Mouse (Mus musculus): ENCODE measurements around the gene Zfp385c.
A peak's percentile ranks its signal among the peaks of the same experiment; 100 is the strongest.

Zfp385c gene

GRCm38 (mm10) chr11:100718462-100718861 lies 26.2 kb upstream of the Zfp385c start:
- DNase-seq (ENCODE audit: low spot score in 2 of 2), result no peak

GRCm38 (mm10) chr11:100716649-100717048 lies 24.4 kb upstream of the Zfp385c start:
- no peak for DNase-seq (ENCODE audit: low spot score in 2 of 2)

GRCm38 (mm10) chr11:100714948-100715347 lies 22.7 kb upstream of the Zfp385c start:
- no peak for DNase-seq (ENCODE audit: low spot score in 2 of 2)

GRCm38 (mm10) chr11:100714534-100714915 lies 22.3 kb upstream of the Zfp385c start:
- DNase-seq (ENCODE audit: low spot score in 2 of 2), result peak; percentile 65 to 75

GRCm38 (mm10) chr11:100713735-100714533 lies 21.7 kb upstream of the Zfp385c start, which contains the start of gene Hspb9:
TSS of gene Hspb9 (plus strand) at chr11:100713850.
- peak; percentile 63 to 64 for DNase-seq (ENCODE audit: low spot score in 2 of 2)

GRCm38 (mm10) chr11:100713174-100713573 lies 20.9 kb upstream of the Zfp385c start:
- DNase-seq (ENCODE audit: low spot score in 2 of 2), result no peak

- peak; percentile 72 to 83 for DNase-seq (ENCODE audit: low spot score in 2 of 2)
Measured at GRCm38 (mm10) chr11:100711783-100712615, 19.7 kb upstream of the Zfp385c start, which contains the start of gene Kat2a. TSS of gene Kat2a (minus strand) at chr11:100712465.

GRCm38 (mm10) chr11:100710977-100711376 lies 18.7 kb upstream of the Zfp385c start:
- no peak for DNase-seq (ENCODE audit: low spot score in 2 of 2)

- DNase-seq (ENCODE audit: low spot score in 2 of 2), result no peak
Measured at GRCm38 (mm10) chr11:100710528-100710927, 18.3 kb upstream of the Zfp385c start.

- no peak for DNase-seq (ENCODE audit: low spot score in 2 of 2)
Measured at GRCm38 (mm10) chr11:100709201-100709810, 17.1 kb upstream of the Zfp385c start.

GRCm38 (mm10) chr11:100705095-100705747 lies 13.0 kb upstream of the Zfp385c start:
- DNase-seq (ENCODE audit: low spot score in 2 of 2), result no peak

GRCm38 (mm10) chr11:100703851-100704531 lies 11.7 kb upstream of the Zfp385c start, which contains the start of gene Dhx58:
TSS of gene Dhx58 (minus strand) at chr11:100704271.
- no peak for DNase-seq (ENCODE audit: low spot score in 2 of 2)

- DNase-seq (ENCODE audit: low spot score in 2 of 2), result no peak
Measured at GRCm38 (mm10) chr11:100703366-100703765, 11.1 kb upstream of the Zfp385c start.

- no peak for DNase-seq (ENCODE audit: low spot score in 2 of 2)
Measured at GRCm38 (mm10) chr11:100702906-100703305, 10.7 kb upstream of the Zfp385c start.

- DNase-seq (ENCODE audit: low spot score in 2 of 2), result no peak
Measured at GRCm38 (mm10) chr11:100702081-100702851, 10.0 kb upstream of the Zfp385c start.

- DNase-seq (ENCODE audit: low spot score in 2 of 2), result no peak
Measured at GRCm38 (mm10) chr11:100701301-100701700, 9.0 kb upstream of the Zfp385c start.

GRCm38 (mm10) chr11:100700710-100701109 lies 8.5 kb upstream of the Zfp385c start:
- DNase-seq (ENCODE audit: low spot score in 2 of 2), result no peak

GRCm38 (mm10) chr11:100697921-100698320 lies 5.7 kb upstream of the Zfp385c start:
- no peak for DNase-seq (ENCODE audit: low spot score in 2 of 2)

- peak in 1 of 2 experiments; percentile 74 for DNase-seq (ENCODE audit: low spot score in 2 of 2)
Measured at GRCm38 (mm10) chr11:100694926-100695325, 2.7 kb upstream of the Zfp385c start.

GRCm38 (mm10) chr11:100693154-100693553 lies 899 bp upstream of the Zfp385c start:
- DNase-seq (ENCODE audit: low spot score in 2 of 2), result no peak
